Mouse (Mus musculus) thymus, postnatal 4 days (tissue): ENCODE data around the gene Lst1.

Experiments used
- DNase-seq: peaks from one replicate; pipeline ENCODE4 v3.0.0; 2021

The Lst1 gene

DNA sequence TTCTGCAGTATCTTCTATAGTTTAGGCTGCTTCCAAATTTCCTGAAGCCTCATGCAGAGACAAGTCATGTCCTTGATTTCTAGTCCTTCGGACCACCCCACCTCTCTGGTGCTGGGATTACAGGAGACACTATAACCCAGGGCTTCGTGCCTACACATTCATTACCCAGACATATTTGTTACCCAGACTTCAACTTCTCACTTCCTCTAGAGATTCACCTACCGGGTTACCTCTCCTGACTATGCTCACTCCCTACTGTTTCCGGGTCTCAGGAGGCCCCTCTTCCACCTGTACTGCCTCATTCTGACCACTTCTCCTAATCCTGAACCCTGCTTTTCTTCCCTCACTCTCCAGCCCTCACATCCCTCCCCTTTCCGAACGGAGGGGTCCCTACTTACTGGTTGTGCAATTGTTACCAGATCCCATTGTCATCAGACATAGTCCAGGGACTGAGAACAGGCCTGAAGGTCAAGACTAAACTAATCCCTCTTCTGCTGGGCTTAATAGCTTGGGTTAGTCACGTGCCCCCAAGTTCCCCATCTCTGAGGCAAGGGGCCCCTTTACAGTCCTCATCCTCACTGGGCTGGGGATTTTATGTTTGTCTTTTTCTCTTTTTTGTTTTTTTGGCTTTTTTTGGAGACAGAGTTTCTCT is at the start of gene Lst1:
Gene Lst1, minus strand, starts transcription at position 481 of the 652 bp plus-strand sequence.
- DNase-seq = no peak

DNA sequence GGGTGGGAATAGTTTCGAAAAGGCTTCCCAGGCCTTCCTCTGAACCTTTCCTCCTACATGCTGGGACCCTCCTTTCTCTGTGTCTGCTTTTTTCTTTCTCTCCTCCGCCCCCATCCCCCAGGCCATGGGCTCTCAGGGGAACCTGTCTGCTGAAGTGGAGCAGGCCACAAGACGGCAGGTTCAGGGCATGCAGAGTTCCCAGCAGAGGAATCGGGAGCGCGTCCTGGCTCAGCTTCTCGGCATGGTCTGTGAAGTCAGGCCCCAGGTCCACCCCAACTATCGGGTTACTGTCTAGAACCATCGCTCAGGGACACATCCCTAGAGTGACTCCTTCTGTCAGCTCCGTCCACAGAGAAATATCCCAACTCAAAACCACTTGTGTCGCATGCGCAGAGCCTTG is 49.3 kb upstream of the Lst1 start:
- DNase-seq = no peak

DNA sequence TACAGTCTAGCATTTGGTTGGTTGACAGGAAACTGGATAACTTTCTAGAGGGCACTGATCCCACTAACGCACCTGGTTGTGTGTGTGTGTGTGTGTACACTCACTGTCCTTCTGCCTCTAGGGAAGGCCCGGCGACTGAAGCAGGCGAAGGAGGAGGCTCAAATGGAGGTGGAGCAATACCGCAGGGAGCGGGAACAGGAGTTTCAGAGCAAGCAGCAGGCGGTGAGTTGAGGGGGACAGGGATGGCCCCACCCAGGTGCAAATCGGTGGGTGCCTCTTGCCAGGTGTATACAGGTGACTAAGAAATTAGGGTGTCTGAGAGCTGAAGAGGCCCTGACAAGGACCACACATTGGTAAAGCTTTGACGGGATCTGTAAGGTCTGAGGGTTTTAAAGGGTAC is 48.8 kb upstream of the Lst1 start:
- peak; percentile 24 for DNase-seq

DNA sequence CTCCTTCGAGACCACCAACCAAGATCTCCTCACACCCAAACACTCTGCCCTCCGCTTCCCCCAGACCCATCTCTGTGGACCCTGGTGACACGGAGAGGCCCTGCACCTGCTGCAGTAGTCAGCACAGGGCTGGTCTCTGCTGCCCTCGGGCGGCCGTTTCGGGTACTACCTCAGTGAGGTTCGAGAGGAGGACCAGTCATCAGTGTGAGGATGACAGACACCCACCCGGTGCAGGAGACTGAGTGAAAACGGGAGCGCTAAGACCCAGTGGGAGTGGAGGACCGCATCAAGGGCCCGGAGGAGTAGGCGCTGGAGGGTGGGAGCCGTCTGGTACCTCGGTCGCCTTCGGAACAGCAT is 48.1 kb upstream of the Lst1 start:
- peak; percentile 100 for DNase-seq

DNA sequence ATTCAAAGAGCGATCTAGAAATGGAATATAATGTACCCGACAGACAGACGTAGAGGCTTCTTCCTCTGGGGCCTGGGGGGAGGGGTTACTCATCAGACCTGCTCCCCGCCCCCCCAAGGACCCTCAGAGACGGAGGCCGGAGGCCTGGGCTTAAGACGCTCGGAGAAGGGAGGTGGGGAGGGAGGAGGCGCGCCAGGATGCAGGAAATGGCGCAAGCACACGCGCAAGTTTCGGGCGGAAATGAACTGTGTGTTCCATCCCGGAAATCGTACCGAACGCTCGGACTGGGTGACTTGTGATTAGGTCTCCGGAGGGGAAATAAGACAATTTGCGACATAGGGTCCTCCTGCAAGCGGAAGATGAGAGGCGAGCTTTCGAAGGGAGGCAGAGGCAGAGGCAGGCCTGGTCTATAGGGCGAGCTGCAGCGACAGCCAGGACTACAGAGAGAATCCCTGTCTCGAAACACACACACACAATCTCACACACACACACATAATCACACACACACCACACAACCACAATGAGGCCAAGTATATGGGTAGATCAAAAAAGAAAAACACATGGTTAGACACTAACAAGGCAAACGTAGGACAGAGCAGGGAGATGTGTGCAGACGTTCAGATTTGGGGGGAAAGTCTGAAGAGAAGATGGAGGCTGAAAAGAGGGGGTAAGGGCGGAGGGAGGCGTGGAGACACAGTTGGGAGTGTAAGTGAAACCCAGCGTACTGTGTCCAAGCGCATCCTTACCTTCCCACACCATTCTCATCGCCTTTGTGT is 47.6 kb upstream of the Lst1 start, which contains the start of gene Nfkbil1:
Gene Nfkbil1, minus strand, starts transcription at position 179 of the 776 bp plus-strand sequence.
- DNase-seq = peak; percentile 84

DNA sequence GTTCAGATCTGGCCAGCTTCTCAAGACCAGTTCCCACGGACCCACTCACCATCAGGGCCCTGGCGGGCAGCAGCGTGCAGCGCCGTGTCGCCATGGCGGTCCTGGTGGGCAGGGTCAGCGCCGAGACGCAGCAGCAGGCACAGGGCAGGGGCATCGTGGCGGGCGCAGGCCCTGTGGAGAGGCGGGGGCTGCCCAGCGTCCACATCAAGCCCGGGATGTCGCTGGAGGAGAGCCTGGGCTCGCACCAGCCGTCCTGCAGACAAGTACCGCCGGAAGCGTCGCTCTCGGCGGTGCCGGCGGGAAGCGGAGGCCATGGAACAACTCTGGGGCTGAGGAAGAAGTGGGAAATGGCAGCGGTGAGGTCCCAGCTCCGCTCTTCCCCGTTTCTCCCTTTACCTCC is 46.7 kb upstream of the Lst1 start:
- peak; percentile 66 for DNase-seq

DNA sequence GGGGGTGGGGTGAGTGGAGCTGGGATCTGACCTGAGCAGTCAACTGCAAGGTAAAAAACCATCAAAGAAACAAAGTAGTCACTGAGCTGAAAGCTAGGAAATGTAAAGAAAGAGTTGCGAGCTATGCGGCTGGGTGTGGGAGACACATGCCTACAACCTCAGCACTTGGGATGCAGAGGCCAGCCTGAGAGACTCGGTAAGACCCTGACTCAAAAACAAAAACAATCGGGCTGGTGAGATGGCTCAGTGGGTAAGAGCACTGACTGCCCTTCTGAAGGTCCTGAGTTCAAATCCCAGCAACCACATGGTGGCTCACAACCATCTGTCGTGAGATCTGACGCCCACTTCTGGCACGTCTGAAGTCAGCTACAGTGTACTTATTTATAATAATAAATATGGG is 45.9 kb upstream of the Lst1 start:
- peak; percentile 18 for DNase-seq

DNA sequence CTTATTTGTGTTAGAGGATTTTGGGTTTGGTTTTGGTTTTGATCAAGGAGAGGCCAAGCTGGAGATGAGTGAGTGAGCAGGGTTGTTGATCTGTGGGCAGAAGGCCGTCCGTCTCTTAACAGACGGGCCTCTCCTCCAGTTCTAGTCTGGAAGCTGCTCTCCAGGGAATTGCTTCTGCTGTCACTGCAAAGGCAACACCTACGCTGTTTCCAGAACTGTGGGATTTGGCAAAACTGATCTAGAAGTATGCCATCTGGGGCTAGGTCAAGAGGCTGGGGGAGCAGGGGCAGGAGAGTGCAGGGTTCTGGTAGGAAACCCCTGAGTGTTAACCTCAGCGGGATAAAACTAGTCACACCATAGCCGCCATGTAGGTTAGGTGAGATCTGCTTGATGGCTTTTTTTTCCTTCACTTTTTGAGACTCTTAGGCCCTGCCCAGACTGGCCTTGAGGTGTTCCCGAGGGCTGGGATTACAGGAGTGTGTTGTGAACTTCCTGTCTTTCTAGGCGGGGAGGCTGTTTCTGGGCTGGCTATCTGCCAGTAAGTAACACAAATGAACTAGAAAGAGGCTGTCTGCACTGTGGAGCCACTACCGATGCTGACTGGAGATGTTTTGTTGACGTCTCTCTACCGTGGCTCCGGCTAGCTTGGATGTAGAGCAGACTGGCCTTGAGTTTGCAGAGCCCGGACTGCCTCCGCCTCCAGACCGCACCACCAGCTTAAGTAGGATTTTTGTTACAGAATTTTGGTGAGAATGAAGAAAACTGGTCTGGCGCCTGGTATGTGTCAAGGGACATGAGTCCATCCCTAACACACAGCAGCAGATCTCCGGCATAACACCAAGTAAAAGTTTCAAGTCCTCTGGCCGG is 45.1 kb upstream of the Lst1 start, which contains the start of gene Atp6v1g2:
Gene Atp6v1g2, plus strand, starts transcription at position 547 of the 867 bp plus-strand sequence.
- peak; percentile 41 for DNase-seq

DNA sequence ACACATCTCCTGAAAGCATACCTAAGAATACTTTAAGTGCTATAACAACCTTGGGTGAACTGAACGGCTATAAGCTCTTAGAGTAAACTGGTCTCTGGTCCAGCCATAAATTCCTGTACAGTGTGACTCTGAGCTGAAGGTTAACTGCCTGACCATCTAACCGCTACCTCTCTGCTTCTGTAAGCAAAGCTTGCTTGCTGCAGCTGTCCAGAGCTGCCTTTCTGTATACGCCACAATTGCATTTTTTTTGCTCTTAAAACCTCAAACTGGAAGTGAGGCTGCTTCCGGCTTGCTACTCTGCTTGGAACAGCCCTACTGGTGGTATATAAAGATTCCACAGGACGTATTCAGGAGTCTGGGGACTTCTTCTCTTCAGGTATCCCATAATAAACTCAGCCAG is 44.4 kb upstream of the Lst1 start:
- peak; percentile 57 for DNase-seq

DNA sequence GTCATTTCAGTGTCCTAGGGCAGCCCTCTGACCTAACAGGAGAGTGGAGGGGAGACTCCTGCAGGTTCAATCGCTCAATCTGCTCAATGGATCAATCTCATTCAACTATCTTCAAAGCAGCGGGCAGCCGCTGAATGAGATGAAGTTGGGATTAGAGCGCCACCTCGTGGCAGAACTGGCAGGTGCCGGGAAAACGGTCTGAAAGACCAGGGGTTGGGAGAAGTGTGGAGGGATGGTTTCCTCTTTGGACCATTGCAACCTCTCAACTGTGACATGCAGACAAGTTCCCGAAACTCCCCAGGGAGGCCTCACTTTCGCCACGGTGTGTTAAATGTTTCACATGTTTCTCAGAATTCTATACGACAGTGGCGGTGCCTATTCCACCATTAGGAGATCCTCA is 43.8 kb upstream of the Lst1 start:
- DNase-seq = peak; percentile 94

DNA sequence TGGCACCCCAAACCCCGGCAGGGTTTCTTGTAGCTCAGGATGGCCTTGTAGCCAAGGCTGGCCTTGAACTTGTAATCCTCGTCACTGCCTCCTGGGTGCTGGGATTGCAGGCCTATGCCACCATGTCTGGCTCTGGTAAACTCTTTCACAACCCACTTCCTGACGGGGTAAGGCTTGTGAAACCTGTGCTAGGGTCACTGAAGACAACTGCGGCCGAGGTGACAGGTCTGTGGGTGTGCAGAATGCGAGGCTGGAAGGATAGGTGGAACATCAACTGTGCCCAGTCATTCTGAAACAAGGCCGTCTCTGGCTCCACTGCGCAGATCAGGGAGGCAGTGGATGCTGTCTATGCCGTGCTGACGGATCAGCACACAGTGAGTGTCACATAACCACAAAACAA is 42.8 kb upstream of the Lst1 start:
- DNase-seq = peak; percentile 16

DNA sequence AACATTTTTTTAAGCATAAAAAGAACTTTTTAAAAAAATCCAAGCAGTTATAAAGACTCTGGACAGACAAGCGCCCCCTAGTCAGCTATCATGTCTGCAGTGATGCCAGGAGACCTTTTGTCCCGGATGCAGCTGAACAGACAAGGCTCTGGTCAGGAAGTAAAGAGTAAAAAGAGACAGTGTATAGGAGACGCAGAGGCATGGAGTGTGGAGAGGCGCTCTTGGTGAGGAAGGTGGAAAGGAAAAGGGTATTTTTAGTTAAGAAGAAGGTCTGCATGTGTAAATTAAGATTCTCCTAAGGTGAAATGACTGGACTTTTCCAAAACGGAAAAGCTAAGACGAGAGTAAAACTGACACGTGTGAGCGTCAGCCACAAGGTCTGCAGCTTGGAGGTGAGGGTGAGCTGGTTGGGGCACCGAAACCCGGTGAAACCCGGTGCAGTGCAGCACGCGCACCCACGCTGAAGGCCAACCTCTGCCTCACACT is 38.4 kb upstream of the Lst1 start:
- peak; percentile 56 for DNase-seq

DNA sequence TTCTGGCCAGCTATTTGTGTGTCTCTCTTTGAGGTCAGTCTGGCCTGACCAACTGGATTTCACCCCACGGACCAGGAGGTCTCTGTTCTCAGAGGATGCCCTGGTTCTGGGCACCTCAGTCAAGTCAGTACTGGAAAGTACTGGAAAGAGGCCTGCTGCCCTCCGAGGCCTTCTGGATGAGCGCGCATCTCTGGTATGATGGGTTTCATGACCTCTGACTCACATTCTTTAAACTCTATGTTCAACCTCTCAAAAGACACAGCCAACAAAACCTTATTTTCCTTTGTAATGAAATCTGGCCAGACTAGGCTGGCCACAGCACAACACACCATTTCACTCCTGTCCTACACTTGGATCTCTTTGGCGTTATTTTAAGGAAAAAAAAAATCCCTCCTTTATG is 37.2 kb upstream of the Lst1 start:
- no peak for DNase-seq

DNA sequence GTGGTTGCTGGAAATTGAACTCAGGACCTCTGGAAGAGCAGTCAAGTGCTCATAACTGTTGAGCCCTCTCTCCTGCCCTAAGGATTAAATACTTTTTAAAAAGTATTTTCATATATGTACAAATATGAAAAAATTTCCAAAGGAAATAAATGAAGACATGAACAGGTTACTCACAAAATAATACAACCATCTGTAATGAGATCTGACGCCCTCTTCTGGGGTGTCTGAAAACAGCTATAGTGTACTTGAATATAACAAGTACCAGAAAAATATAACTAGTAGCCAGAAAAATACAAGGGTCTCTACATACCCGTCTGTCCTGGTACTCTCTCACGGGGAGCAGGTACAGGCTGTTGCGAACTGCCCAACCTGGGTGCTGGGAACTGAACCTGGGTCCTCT is 36.4 kb upstream of the Lst1 start:
- DNase-seq = peak; percentile 20

DNA sequence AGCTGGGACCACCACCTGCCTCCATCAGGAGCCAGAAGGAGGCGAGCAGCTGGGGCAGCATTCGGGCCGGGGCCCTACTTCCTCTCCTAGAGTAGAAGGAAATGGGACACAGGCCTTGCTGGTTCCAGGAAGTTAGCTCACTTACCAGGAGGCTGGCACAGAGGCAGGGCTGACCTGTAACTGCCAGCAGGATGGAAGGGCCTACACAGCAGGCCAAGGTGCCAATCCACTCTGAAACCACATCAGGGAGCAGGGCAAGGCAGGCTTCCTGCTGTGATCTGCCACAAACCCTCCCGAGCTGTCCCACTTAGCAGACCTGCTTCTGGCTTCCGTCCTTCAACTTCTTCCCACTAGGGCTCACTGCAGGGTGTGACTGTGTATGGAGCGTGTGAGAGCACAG is 34.1 kb upstream of the Lst1 start:
- DNase-seq = peak; percentile 75

DNA sequence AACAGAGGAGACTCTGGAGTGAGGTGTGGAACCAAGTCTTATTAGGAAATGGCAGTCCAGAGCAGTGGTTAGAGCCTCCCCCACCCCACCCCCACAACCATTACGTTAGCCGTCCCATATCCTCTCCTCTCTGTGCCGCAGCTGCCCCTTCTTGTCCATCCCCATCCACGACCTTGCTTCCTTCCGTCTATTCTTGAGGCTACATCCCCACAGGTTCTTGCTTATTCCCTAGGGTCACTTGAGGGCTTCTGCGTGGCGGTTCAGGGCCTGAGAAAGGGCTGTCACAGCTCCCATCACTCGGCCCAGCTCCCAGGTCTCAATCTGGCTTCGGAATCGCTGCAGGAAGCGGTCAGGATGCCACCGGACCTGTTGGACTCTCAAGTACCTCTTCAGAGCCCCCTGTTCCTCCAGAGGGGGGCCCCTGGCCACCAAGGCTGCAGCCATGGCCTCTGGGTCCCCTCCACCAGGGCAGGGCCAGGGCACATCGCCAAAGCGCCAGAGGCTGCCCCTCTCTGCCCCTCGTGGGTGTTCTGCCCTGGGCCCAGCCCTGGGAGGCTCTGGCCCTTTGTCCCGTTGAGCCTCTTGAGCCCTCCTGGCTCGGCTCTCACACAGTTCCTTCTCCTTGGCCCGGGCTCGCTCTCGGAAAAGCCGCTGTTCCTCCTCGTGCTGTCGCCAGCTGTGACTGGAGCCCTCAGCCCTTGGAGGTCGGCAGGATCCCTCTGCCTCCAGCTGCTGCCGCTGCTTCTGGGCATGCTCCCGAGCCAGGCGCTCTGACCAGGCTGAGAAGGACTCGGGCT is 32.1 kb upstream of the Lst1 start, which contains the start of gene Gm16181:
Gene Gm16181, plus strand, starts transcription at position 679 of the 797 bp plus-strand sequence.
- peak; percentile 38 for DNase-seq

DNA sequence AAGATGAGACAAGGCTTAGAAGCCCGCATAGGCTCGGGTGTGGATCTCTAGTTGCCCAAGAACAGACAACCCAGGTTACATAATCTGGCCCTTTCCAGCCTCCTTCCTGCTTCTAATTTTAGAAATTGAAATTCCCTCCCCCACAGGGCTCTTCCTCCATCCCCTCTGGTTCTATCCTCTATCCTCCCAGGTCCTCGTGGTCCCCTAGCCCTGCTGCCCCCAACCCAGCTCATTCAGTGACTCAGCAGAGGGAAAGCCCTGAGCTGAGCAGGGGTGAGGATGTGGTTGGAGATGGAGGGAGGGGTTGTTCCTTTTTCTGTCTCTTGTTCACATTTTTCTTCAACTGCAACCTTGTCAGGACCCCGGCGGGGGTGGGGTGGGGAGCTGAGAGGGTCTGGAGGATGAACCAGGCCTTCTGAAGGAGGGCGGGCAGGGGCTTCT is 31.4 kb upstream of the Lst1 start:
- DNase-seq = peak; percentile 75

DNA sequence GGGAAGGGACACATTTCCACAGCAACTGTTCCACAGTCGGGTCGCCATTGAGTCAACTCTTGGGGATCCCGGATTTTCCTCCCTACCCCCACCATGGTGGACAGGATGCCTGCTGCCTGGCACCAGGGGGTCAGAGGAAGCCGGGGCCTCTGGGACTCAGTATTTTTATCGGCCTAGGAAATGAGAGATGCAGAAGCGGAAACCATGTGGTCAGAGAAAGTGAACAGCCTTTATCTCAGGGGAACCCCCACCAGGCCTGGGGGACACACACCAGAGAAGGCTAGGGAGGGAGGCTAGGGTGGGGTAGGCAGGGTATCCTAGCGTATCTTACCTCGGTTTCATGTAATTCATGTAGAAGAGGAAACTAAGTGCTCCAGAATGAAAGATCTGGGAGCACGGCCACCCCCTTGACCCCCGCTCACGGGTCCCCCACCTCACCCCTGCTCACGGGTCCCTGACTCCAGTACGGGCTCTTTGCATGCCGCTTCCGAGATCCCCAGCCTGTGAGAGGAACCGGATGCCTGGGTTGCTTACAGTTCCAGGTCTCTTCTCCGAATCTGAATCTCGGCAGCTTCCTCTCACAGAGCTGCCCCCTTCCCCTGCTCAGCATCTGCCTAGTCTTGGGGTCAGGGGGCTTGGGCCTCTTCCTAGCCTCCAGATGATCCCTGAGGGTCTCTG is 30.4 kb upstream of the Lst1 start:
- DNase-seq = peak; percentile 58

DNA sequence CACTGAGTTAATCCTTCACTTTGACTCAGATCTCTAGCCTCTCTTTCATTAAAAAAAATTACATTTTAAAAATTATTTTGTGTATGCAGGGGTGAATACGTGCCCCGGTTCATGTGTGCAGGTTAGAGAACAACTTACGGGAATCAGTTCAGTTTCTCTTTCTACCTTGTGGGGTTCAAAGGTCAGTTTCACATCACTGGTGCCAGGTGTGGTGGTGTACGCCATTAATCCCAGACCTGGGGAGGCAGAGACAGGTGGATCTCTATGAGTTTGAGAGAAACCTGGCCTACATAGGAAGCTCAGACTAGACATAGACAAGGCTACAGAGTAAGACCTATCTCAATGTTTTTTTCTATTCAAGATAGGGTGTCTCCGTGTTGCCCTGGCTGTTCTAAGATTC is 24.8 kb upstream of the Lst1 start:
- DNase-seq = no peak

DNA sequence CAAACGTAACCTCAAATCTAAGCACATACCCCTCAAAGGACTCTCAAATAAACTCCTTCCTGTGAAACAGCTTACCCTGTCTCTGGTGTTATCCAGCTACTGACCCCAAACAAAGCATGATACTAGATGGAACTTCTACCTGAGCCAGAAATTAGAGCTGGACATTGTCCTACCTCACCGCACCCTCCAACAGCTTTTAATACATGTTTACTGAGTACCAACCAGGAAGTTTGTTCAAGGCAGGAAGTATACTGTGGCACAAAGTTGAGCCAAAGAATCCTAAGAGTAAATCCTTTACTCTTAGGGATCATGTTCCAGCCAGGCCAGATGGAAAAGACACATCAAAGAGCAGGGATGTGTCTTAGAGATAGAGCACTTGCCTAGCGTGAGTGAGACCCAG is 22.4 kb upstream of the Lst1 start:
- DNase-seq = no peak

DNA sequence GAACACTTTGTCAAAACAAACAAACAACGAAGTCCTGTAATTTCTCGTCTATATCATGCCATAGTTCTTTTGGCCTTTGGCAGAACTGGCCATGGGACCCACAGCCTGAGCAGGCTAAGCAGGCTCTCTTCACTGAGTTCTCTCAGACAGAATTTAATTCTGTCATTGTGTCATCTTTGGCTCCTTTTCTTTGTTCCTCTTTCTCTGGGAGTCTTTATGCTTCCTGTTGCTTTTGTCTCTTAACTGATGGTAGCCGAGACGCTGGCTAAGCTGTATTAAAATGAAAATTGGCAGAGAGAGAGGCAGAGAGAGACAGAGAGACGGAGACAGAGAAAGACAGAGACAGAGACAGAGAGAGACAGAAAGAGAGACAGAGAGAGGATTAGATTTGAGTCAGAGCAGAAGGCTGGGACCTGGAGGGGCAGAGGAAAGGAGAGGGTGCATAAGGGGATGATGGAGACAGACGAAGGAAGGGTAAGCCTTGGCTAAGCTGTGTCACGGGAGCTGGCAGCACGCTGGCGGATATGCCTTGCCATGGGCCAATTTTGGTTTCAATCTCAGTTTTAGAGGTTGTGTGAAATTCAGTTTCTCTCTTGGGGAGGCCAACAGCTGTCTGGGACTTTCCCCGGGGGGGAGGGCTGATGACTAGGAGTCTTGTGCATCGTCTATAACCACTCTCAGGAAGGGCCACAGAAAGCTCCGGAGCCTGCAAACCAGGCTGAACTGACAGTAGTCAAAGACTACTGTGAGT is 21.7 kb upstream of the Lst1 start:
- DNase-seq = peak; percentile 48
